Mouse (Mus musculus) ES-E14 (cell line): ENCODE measurements at regions not wholly inside any gene's neighbourhood (a gene's known extent, or its start where the extent isn't known, plus 50 kb on each side); places are given as distances from the start of the nearest gene placed in this dataset.

Source experiments
- CHD2 ChIP-seq: IDR thresholded peaks from 2 replicates; pipeline ENCODE4 v1.6.1; 2014; ENCODE audit warnings: mild to moderate bottlenecking, low read depth, low read length, inconsistent platforms
- HCFC1 ChIP-seq: IDR thresholded peaks from 2 replicates; pipeline ENCODE4 v1.6.1; 2012; ENCODE audit warnings: low read length, inconsistent platforms, borderline replicate concordance; ENCODE audit not compliant: insufficient read depth
- MAFK ChIP-seq: IDR thresholded peaks from 2 replicates; pipeline ENCODE4 v1.6.1; 2014; ENCODE audit warnings: mild to moderate bottlenecking, low read depth, low read length, inconsistent platforms; ENCODE audit not compliant: insufficient read depth
- ZC3H11A ChIP-seq: IDR thresholded peaks from 2 replicates; pipeline ENCODE4 v1.6.1; 2012; ENCODE audit warnings: low read depth, mild to moderate bottlenecking, inconsistent platforms, low read length, borderline replicate concordance
- ZNF384 ChIP-seq: IDR thresholded peaks from 2 replicates; pipeline ENCODE4 v1.6.1; 2012; ENCODE audit warnings: low read depth, low read length, inconsistent platforms

DNA sequence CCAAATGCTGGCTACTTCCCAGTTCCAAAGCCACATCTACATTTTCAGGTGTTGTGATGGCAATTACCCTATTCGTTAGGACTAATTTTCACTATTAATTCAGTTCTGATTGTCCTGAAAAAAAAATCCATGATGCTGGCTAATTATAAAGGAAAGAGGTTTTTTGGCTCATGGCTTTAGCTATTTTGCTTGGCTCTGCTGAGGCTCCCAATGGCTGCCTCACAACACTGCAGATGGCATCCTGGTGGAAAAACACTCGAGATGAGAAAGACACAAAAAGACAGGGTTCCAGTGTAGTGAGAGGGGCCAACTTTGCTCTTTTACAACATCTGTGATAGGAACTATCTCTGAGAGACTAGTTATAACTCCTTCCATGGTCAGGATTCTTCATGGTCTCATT, 376.5 kb upstream of the Rgs17 start:
- TF ChIP-seq CHD2 (no peak), MAFK (no peak), ZNF384 (no peak), ZC3H11A (no peak), HCFC1 (no peak)
